Mouse (Mus musculus) embryonic fibroblast, embryonic 13.5 days (primary cell): Measurements from ENCODE around the gene Gm20388. TPM values are rescaled to one million over a fixed set of nuclear protein-coding genes. Genes with fewer than 3 reads are reported as not detected.

ENCODE experiments used
- H3K27ac ChIP-seq: 2 replicates; pipeline ENCODE4 v1.5.1; 2012; ENCODE audit warnings: low read length, control low read depth, inconsistent platforms; ENCODE audit not compliant: insufficient read depth
- H3K4me1 ChIP-seq: 2 replicates; pipeline ENCODE4 v1.6.1; 2011; ENCODE audit warnings: low read length; ENCODE audit not compliant: control insufficient read depth, insufficient read depth
- H3K4me3 ChIP-seq: 2 replicates; pipeline ENCODE4 v1.5.1; 2011; ENCODE audit warnings: mild to moderate bottlenecking, control low read depth, low read length; ENCODE audit not compliant: insufficient read depth
- CTCF ChIP-seq: IDR thresholded peaks from 2 replicates; pipeline ENCODE4 v1.5.1; 2011; ENCODE audit warnings: mild to moderate bottlenecking, control low read depth, low read length, moderate library complexity, borderline replicate concordance; ENCODE audit not compliant: insufficient read depth
- POLR2A ChIP-seq: IDR thresholded peaks from 2 replicates; pipeline ENCODE4 v1.6.1; 2011; ENCODE audit warnings: low read depth, mild to moderate bottlenecking, control low read depth, low read length, moderate library complexity
- polyA plus RNA-seq: library from polyadenylated mRNA; stranded (reverse); fragments of >200 nt; gene quantifications from 2 replicates; pipeline ENCODE4 v1.2.4, GENCODE M21; 2011; ENCODE audit warnings: low read depth; ENCODE audit not compliant: missing spikeins, insufficient read length

Gene Gm20388
- polyA plus RNA-seq, 1 experiment: 82.8 TPM

DNA sequence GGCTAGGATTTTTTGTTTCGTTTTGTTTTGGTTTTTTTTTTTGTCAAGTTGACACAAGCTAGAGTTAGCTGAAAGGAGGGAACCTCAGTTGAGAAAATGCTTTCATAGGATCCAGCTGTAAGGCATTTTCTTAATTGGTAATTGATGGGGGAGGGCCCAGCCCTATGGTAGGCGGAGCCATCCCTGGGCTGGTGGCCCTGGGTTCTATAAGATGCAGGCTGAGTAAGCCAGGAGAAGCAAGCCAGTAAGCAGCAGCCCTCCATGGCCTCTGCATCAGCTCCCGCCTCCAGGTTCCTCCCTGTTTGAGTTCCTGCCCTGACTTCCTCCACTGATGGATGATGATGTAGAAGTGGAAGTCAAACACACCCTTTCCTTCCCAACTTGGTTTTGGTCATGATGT, 3869.8 kb downstream of the Gm20388 start:
- Histone ChIP-seq H3K27ac (no peak overlapping the region), H3K4me3 (no peak overlapping the region), H3K4me1 (no peaks in the 10 kb centered on the region)
- TF ChIP-seq POLR2A (no peak), CTCF (no peak)

DNA sequence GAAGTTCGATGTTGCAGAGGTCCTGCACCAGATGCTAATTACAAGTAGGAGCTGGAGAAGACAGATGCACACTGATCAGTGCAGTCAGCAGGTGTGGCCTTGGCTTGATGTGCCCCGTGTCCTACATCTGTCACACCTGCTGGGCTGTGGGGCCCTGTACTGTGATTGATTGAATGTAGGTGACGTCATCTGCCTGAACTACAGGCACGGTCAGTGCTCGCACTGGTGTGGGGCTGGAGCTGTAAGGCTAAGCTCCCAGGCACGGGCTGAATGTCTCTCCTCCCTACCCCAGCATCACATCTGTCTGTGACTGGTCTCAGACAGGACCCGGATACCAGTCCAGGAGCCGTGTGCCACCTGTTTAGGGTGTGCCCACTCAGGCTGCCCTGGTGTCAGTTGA, 3870.6 kb downstream of the Gm20388 start:
- H3K4me3 ChIP-seq: no peak overlapping the region
- H3K4me1 ChIP-seq: no peaks in the 10 kb centered on the region
- H3K27ac ChIP-seq: no peak overlapping the region
- TF ChIP-seq POLR2A: no peak
- TF ChIP-seq CTCF: no peak

DNA sequence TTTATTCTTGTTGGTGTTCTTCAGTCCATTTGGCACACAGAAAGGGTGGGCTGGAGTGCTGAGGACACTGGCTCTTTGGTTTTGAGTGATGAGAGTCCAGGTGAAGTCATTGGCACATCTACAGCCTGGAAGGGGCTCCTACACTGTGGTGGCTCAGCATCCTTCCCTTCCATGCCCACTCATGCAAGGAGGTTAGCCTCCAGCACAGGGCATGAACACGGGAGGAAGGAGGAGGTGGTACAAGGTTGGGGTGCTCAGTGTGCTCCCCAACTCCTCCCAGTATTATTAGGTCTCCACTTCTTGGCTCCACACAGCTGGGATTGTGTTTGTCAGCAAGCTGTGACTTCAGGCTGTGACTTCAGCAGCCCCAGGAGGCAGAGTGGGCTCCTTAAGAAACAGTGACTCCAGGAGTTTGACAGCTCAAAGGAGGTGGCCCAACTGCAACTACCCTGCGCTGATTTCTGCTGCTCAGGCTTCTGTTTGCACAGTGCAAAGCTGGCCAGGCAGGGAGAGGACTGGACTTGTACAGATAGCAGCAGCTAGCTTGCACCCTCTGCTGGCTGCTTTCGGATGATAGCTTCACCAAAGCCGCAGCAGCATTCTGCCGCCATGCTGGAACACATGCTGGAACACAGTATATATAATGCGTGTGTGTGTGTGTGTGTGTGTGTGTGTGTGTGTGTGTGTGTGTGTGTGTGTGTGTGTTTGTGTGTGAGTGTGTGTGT, 3873.0 kb downstream of the Gm20388 start:
- TF ChIP-seq POLR2A (no peak), CTCF (peak; percentile 93)
- no peak overlapping the region for H3K4me3 ChIP-seq
- H3K27ac ChIP-seq: no peak overlapping the region
- no peaks in the 10 kb centered on the region for H3K4me1 ChIP-seq

DNA sequence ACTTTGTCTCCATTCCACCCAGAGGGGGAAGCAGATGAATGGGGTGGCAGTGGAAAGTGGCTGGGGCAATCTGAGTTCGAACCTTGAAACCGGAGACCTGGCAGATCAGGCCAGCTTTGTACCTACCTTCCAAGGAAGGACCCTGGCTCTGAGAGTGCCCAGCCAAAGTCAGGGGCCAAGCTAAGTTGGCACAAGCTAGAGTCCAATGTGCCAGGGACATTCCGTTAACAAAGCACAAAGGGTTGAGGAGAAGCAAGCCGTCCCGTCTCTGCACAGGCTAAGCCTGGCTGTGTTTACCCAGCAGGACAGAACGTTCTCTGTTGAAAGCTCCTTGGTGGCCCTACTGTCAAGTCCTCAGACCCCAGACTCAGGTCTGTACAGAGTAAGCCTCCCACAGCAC, 3875.5 kb downstream of the Gm20388 start:
- Histone ChIP-seq H3K27ac (no peak overlapping the region), H3K4me1 (no peaks in the 10 kb centered on the region), H3K4me3 (no peak overlapping the region)
- no peak for TF ChIP-seq CTCF
- no peak for TF ChIP-seq POLR2A

DNA sequence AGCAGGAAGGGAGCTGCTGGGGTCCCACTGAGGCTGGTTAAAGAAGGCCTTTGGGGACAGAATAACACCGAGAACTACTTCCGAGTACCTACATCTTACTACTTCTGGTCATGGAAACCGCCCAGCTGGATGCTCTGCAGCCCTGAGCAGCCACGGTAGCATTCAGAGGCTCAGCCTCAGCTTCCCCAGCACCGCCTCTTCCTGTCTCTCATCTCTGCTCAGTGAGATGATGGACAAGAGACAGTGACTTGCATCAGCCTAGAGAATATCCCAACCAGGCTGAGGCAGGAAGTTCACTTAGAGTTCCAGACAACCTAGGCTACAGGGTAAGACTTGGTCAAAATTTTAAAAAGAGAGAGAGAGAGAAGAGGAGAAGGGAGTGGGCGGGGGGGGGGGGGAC, 3876.0 kb downstream of the Gm20388 start:
- Histone ChIP-seq H3K4me3 (no peak overlapping the region), H3K4me1 (no peaks in the 10 kb centered on the region), H3K27ac (no peak overlapping the region)
- TF ChIP-seq CTCF (no peak), POLR2A (no peak)

DNA sequence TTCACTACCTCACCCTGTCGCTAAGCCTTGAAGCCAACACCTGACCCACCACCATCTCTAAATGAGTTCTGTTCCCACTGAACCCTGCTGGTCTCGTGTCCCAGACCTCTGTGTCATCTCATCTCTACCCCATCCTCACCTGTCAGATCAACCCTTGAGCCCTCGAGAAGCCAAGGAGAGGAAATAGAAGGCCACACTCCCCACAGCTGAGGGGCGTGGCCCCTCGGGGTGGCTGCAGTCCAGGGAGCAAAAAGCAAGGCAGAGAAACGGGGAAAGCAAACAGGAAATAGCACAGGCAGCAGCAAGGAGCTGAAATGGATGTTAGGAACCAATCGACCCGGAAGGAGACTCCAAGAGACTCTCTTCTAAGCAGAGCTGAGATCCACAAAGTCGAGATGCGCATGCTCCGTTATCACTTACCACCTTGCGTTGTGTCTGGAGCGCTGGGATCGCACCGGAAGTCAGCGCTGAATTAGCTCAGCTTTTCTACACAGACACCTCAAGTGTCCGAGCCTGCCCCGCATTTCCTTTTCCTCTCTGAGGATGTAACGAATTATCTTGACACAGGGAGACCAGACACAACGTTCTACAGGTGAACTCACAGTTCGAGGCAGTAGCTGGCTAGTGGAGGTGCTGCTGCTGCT, 3876.7 kb downstream of the Gm20388 start:
- no peaks in the 10 kb centered on the region for H3K4me1 ChIP-seq
- TF ChIP-seq CTCF (no peak), POLR2A (no peak)

DNA sequence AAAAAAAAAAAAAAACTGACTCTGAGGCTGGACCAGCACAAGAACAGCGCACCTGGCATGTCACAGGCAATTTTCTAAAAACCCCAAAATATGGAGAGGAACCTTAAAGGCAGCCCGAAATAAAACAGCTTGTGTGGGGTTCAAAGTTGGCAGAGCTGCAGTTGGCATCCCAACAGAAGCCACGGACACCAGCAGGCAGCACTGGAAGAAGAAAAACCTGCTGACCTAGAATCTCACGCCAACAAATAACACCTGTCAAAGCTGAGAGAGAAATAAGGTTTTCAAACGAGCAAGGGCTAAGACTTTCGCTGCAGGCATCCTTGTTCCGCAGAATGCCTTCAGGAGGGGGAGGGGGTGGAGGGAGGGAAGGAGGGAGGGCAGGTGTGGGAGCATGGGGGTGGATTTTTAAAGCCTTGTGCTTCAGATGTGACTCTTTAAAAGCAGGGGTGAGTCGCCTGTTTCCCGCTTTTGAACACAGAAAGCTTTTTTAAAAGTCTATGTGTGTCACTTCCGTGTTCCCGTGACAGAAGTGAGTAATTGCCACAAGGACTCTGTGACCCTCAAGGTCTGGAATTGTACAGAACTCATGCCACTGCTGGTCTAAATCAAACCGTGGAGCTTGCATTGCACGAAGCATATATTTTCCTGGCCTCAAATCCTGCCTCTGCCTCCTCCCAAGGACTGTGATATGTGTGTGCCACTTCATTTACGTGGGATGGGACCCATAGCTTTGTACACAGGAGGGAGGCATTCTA, 3878.0 kb downstream of the Gm20388 start:
- TF ChIP-seq POLR2A: no peak
- no peak for TF ChIP-seq CTCF
- H3K27ac ChIP-seq: no peak overlapping the region
- H3K4me1 ChIP-seq: no peaks in the 10 kb centered on the region
- no peak overlapping the region for H3K4me3 ChIP-seq

More for the DNA sequence above, 3876.7 kb downstream of the Gm20388 start:
- H3K4me3 ChIP-seq: no peak overlapping the region
- H3K27ac ChIP-seq: no peak overlapping the region

DNA sequence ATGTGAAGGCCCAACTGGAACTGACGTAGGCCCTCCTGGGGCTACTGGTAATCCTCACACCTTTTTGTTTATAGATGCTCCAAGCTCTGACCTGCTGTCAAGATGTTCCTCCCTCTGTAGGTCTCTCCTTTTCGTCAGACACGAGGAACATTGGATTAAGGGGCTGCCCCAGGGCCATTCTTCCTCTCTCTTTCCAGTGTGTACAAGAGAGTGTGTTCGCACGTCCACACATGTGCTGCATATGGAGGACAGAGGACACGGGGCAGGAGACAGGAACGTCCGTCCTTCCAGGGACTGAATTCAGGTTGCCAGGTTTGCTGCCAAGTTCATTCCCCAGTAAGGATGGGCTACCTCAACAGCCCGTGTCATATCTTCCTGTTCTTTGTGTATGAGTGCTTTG, 3878.8 kb downstream of the Gm20388 start:
- TF ChIP-seq CTCF: no peak
- no peak for TF ChIP-seq POLR2A
- Histone ChIP-seq H3K4me3 (no peak overlapping the region), H3K4me1 (no peaks in the 10 kb centered on the region), H3K27ac (no peak overlapping the region)

DNA sequence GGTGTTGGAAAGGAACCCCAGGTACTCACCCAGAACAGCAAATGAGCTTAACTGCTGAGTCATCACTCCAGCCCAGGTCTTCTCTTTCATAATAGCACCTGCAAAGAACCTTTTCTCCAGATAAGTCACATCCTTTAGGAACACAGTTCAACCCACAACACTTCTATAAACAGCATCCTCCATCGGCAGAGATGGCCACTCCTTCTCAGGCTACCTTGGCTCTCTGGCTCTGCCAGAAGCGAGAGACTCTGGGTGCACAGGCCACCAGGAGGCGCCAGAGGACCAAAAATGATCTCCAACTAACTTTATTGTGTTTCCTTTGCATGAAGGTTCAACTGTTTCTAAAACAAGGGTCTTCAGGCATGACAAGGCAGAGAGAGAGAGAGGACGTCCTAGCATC, 3879.3 kb downstream of the Gm20388 start:
- Histone ChIP-seq H3K27ac (no peak overlapping the region), H3K4me1 (no peaks in the 10 kb centered on the region), H3K4me3 (no peak overlapping the region)
- TF ChIP-seq CTCF (peak; percentile 61; the same call in 1 of the 2 replicates), POLR2A (no peak)
